Mouse (Mus musculus) embryonic fibroblast, embryonic 13.5 days (primary cell): ENCODE data around the gene Gm10139. TPM values are rescaled to one million over a fixed set of nuclear protein-coding genes. Genes with fewer than 3 reads are reported as not detected.
"Not testable (repeated sequence)": the region's sequence is repeated elsewhere in the genome, so short reads cannot be mapped to it uniquely, and the experiment has no call there.

Experiments used
- H3K27ac ChIP-seq: 2 replicates; pipeline ENCODE4 v1.5.1; 2012; ENCODE audit warnings: low read length, control low read depth, inconsistent platforms; ENCODE audit not compliant: insufficient read depth
- H3K4me1 ChIP-seq: 2 replicates; pipeline ENCODE4 v1.6.1; 2011; ENCODE audit warnings: low read length; ENCODE audit not compliant: control insufficient read depth, insufficient read depth
- H3K4me3 ChIP-seq: 2 replicates; pipeline ENCODE4 v1.5.1; 2011; ENCODE audit warnings: mild to moderate bottlenecking, control low read depth, low read length; ENCODE audit not compliant: insufficient read depth
- polyA plus RNA-seq: library from polyadenylated mRNA; stranded (reverse); fragments of >200 nt; gene quantifications from 2 replicates; pipeline ENCODE4 v1.2.4, GENCODE M21; 2011; ENCODE audit warnings: low read depth; ENCODE audit not compliant: missing spikeins, insufficient read length

The Gm10139 gene
- polyA plus RNA-seq = not detected in 2 replicates

GRCm38 (mm10) chr13:65512378-65512777 is at the start of gene Gm10139:
Gene Gm10139, plus strand, starts transcription at chr13:65512678.
- not testable (repeated sequence) for H3K27ac ChIP-seq, H3K4me3 ChIP-seq, H3K4me1 ChIP-seq

GRCm38 (mm10) chr13:65557636-65558035 is 45.2 kb downstream of the Gm10139 start:
- H3K27ac ChIP-seq, H3K4me1 ChIP-seq, H3K4me3 ChIP-seq: not testable (repeated sequence)

Other genes with a start within 250 kb of the Gm10139 start
- gene Zfp369, start 233.9 kb upstream of the Gm10139 start, polyA plus RNA-seq = 23.8 and 26.9 TPM in 2 replicates